Comparison of ENCODE assay signal across 8 mouse cellular contexts in genomic region chr13:98030959-98031641, GRCm38 (mm10).
A peak's percentile ranks its signal among the peaks of the same experiment; 100 is the strongest.
DNase-seq lines count a peak whose midpoint lies in the region; ATAC-seq and TF ChIP-seq lines count a peak whose summit lies in the region.

No protein-coding gene starts in this region.

- no peak overlapping the region for H3K9ac ChIP-seq in midbrain, embryonic 13.5 days (replicated peaks)

- peak; percentile 45 for DNase-seq in 3134 (ENCODE audit: extremely low read depth, insufficient read length, low spot score)
- DNase-seq in adrenal gland, postnatal 14 days, result peak; percentile 86
- DNase-seq in embryonic facial prominence, embryonic 10.5 days (ENCODE audit: low spot score), result peak; percentile 81
- peak; percentile 88 to 95 for DNase-seq in heart, adult 18-20 months
- DNase-seq in kidney, adult 18-20 months, result peak; percentile 83
- DNase-seq in limb, embryonic 10.5 days (ENCODE audit: low spot score), result peak; percentile 84

- no peaks in the 10 kb centered on the region for H3K9me3 ChIP-seq in embryonic facial prominence, embryonic 10.5 days
- no peaks in the 10 kb centered on the region for H3K9me3 ChIP-seq in limb, embryonic 10.5 days (replicated peaks)
- no peaks in the 10 kb centered on the region for H3K9me3 ChIP-seq in midbrain, embryonic 13.5 days

- peaks cover 6% of the 10 kb centered on the region; the same call in 1 of the 2 replicates for H3K27me3 ChIP-seq in embryonic facial prominence, embryonic 10.5 days (replicated peaks; ENCODE audit: low read depth, poor library complexity, severe bottlenecking)
- H3K27me3 ChIP-seq in limb, embryonic 10.5 days (ENCODE audit: low read depth, poor library complexity, severe bottlenecking), result no peaks in the 10 kb centered on the region
- no peaks in the 10 kb centered on the region; the same call in 1 of the 2 replicates for H3K27me3 ChIP-seq in midbrain, embryonic 13.5 days
- H3K27me3 ChIP-seq in small intestine, adult 2 months (ENCODE audit: control insufficient read depth, insufficient read depth, low read length), result no peaks in the 10 kb centered on the region

- peaks cover 24% of the 10 kb centered on the region for H3K4me1 ChIP-seq in embryonic facial prominence, embryonic 10.5 days
- peaks cover 24% of the 10 kb centered on the region for H3K4me1 ChIP-seq in limb, embryonic 10.5 days
- peaks cover 26% of the 10 kb centered on the region for H3K4me1 ChIP-seq in midbrain, embryonic 13.5 days (replicated peaks)
- H3K4me1 ChIP-seq in small intestine, adult 2 months (ENCODE audit: control insufficient read depth, insufficient read depth, insufficient read length, low read length), result no peaks in the 10 kb centered on the region

- H3K27ac ChIP-seq in embryonic facial prominence, embryonic 10.5 days (replicated peaks), result peak overlapping the region; percentile 76
- peak overlapping the region; percentile 79 for H3K27ac ChIP-seq in limb, embryonic 10.5 days
- H3K27ac ChIP-seq in midbrain, embryonic 13.5 days, result no peak overlapping the region
- no peak overlapping the region; the same call in 1 of the 2 replicates for H3K27ac ChIP-seq in small intestine, adult 2 months (ENCODE audit: insufficient read depth, low read depth, low read length)

- H3K4me3 ChIP-seq in embryonic facial prominence, embryonic 10.5 days, result peak overlapping the region; percentile 48
- H3K4me3 ChIP-seq in limb, embryonic 10.5 days, result peak overlapping the region; percentile 37
- peak overlapping the region; percentile 23; the same call in 1 of the 2 replicates for H3K4me3 ChIP-seq in midbrain, embryonic 13.5 days (replicated peaks)
- H3K4me3 ChIP-seq in small intestine, adult 2 months (ENCODE audit: low read depth, low read length), result peak overlapping the region; percentile 57

- peak; percentile 74; the same call in 1 of the 2 replicates for TF ChIP-seq CTCF in small intestine, adult 2 months (IDR thresholded peaks at IDR 0.05; ENCODE audit: extremely low read depth, insufficient read length, insufficient replicate concordance, low read depth, low read length)

- 14% methylated on average over 16 of the region's 16 CpGs for WGBS in embryonic facial prominence, embryonic 10.5 days
- 17% methylated on average over 16 of the region's 16 CpGs for WGBS in limb, embryonic 10.5 days
- 12% methylated on average over 16 of the region's 16 CpGs for WGBS in midbrain, embryonic 13.5 days
- 19% methylated on average over 16 of the region's 16 CpGs for WGBS in small intestine, adult 2 months

- peak overlapping the region; percentile 43 for H3K4me2 ChIP-seq in midbrain, embryonic 13.5 days (replicated peaks)

- TF ChIP-seq POLR2A in small intestine, adult 2 months (IDR thresholded peaks at IDR 0.05; ENCODE audit: low read depth, low read length), result no peak

- no peaks in the 10 kb centered on the region for H3K36me3 ChIP-seq in embryonic facial prominence, embryonic 10.5 days (replicated peaks)
- no peaks in the 10 kb centered on the region for H3K36me3 ChIP-seq in limb, embryonic 10.5 days
- no peaks in the 10 kb centered on the region for H3K36me3 ChIP-seq in midbrain, embryonic 13.5 days
- H3K36me3 ChIP-seq in small intestine, adult 2 months (ENCODE audit: control insufficient read depth, insufficient read depth, low read length), result no peaks in the 10 kb centered on the region

- ATAC-seq in midbrain, embryonic 13.5 days, result peak; percentile 73

Comparison
In these comparisons a context has a peak if more than half of its experiments do, and no peak if none do; other contexts are left out.
1. H3K27ac ChIP-seq: peak in embryonic facial prominence, embryonic 10.5 days (single experiment) and limb, embryonic 10.5 days (single experiment); none in midbrain, embryonic 13.5 days (single experiment) and small intestine, adult 2 months (single experiment).
2. Peak in every context shown above with its lines, with median percentiles within 50 percentile points of each other: DNase-seq and H3K4me3 ChIP-seq.